Mouse (Mus musculus) kidney, embryonic 14.5 days (tissue): ENCODE data around the gene Zbtb44. TPM values are rescaled to one million over a fixed set of nuclear protein-coding genes. Genes with fewer than 3 reads are reported as not detected.

Experiments
- ATAC-seq: fragments of 200-750 bp; cut with Nextera tagmentation; 2 replicates; pipeline ENCODE4 v1.8.0; 2017; ENCODE audit warnings: moderate number of reproducible peaks, mild to moderate bottlenecking, moderate TSS enrichment, moderate library complexity; ENCODE audit not compliant: low FRiP score, low TSS enrichment
- H3K27ac ChIP-seq: fragments of 300-500 bp; sonication (generic); 2 replicates; pipeline ENCODE4 v1.5.1; 2014; ENCODE audit warnings: low read depth, mild to moderate bottlenecking, low read length, moderate library complexity, mixed read lengths
- H3K27me3 ChIP-seq: fragments of 300-500 bp; sonication (generic); 2 replicates; pipeline ENCODE4 v1.6.1; 2014; ENCODE audit warnings: mild to moderate bottlenecking, low read length; ENCODE audit not compliant: control insufficient read depth, insufficient read depth
- H3K36me3 ChIP-seq: fragments of 300-500 bp; sonication (generic); 2 replicates; pipeline ENCODE4 v1.6.1; 2014; ENCODE audit warnings: low read length, mixed read lengths; ENCODE audit not compliant: control insufficient read depth, insufficient read depth
- H3K4me1 ChIP-seq: fragments of 300-500 bp; sonication (generic); 2 replicates; pipeline ENCODE4 v1.6.1; 2014; ENCODE audit warnings: low read length, mixed read lengths; ENCODE audit not compliant: control insufficient read depth, insufficient read depth
- H3K4me2 ChIP-seq: fragments of 300-500 bp; sonication (generic); replicated peaks from 2 replicates; pipeline ENCODE4 v1.6.1; 2014; ENCODE audit warnings: low read depth, mild to moderate bottlenecking, low read length
- H3K4me3 ChIP-seq: fragments of 300-500 bp; sonication (generic); 2 replicates; pipeline ENCODE4 v1.5.1; 2014; ENCODE audit warnings: mild to moderate bottlenecking, low read length
- H3K9ac ChIP-seq: fragments of 300-500 bp; sonication (generic); 2 replicates; pipeline ENCODE4 v1.6.1; 2014; ENCODE audit warnings: low read depth, mild to moderate bottlenecking, low read length, moderate library complexity
- H3K9me3 ChIP-seq: fragments of 300-500 bp; sonication (generic); 2 replicates; pipeline ENCODE4 v1.6.1; 2016; ENCODE audit warnings: low read length; ENCODE audit not compliant: control insufficient read depth
- WGBS: fragments of 180-500 bp; shearing (Covaris S2); extraction: QIAGEN DNeasy Blood & Tissue Kit; methylation state at CpG from one replicate; pipeline ENCODE4 v1.1.7; 2014; 5-methylcytosine and 5-hydroxymethylcytosine counted together
- polyA plus RNA-seq: library from polyadenylated mRNA; unstranded; fragments of >200 nt; fragmentation: Nextera tagmentation; extraction: Ambion mirVana; gene quantifications from 2 replicates; pipeline ENCODE4 v1.2.1, GENCODE M21; 2014

Zbtb44 gene
- polyA plus RNA-seq, 1 experiment from 2014 or later, result 7.5 TPM

DNA sequence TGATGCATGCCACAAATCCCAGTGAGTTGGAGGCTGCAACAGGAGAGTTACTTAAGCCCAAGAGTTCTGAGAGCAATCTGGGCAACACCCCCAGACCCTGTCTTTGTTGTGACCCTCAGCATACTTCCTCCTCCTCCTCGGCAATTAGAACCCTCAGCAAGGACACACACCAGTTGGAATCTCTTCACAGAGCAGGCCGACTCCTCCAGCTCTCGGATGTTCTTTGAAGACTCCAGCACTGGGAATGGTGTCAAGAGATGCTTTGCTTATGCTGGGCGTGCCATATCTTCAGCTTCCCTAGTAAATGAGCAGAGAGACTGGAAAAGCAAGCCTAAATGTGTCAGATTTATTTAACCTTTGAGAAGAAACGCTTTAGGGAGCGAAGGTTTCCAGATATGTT is 50.3 kb downstream of the Zbtb44 start:
- no peak overlapping the region for H3K27ac ChIP-seq
- no peak overlapping the region for H3K4me3 ChIP-seq
- no peak overlapping the region for H3K4me2 ChIP-seq
- H3K9ac ChIP-seq, result no peak overlapping the region
- H3K36me3 ChIP-seq, result no peaks in the 10 kb centered on the region
- no peaks in the 10 kb centered on the region for H3K27me3 ChIP-seq
- ATAC-seq, result no peak
- H3K4me1 ChIP-seq, result no peaks in the 10 kb centered on the region
- 62% methylated on average over 6 of the region's 6 CpGs for WGBS
- H3K9me3 ChIP-seq, result no peaks in the 10 kb centered on the region

DNA sequence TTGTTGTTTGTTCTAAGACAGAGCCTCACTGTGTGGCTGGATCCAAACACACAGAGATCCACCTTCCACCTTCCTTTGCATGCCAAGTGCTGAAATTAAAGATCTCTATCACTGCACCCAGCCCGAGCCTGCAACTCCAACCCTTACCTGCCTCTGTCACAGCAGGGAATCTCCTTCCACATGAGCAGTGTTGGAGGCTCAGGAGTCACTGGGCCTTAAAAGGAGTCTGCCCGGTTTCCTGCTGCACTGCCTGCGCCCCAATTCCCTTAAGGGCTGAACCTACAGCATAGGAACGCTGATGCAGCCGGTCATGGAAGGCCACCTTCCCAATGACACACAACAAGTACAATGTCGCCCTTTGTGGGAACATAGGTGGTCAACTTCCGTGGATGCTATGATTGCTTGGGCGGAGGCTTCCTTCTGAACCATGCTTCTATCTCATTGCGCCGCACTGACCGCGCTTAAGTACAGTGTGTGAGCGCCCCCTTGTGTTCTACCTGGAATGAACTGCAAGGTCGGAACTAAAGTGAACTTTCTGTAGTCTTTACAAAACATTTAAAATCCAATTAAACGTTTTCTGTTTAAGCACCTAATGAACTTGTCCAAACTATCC is 51.7 kb downstream of the Zbtb44 start:
- Histone ChIP-seq H3K27ac (no peak overlapping the region), H3K4me2 (peak overlapping the region; percentile 25), H3K36me3 (no peaks in the 10 kb centered on the region), H3K4me3 (no peak overlapping the region), H3K9me3 (no peaks in the 10 kb centered on the region), H3K4me1 (no peaks in the 10 kb centered on the region), H3K9ac (no peak overlapping the region), H3K27me3 (no peaks in the 10 kb centered on the region)
- WGBS, result 7% methylated on average over 15 of the region's 15 CpGs
- no peak for ATAC-seq

DNA sequence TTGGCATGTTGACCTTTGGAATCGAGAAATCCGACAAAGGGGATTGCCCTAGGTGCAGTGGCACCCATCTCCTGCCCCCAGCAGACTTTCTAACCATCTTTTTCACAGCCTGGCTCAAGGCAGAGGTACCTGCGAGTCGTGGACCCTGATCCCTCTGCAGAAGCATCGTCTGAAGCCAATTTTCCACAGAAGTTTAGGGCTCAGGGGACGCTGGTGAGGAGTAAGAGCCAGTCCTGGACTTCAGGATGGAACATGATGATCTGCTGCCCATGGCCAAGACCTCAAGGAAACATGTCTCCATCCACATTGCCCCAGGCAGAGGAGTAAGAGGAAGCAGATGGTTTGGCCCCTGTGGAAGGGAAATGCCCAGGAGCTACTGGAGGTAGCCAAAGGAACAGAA is 52.3 kb downstream of the Zbtb44 start:
- WGBS, result 78% methylated on average over 6 of the region's 6 CpGs

DNA sequence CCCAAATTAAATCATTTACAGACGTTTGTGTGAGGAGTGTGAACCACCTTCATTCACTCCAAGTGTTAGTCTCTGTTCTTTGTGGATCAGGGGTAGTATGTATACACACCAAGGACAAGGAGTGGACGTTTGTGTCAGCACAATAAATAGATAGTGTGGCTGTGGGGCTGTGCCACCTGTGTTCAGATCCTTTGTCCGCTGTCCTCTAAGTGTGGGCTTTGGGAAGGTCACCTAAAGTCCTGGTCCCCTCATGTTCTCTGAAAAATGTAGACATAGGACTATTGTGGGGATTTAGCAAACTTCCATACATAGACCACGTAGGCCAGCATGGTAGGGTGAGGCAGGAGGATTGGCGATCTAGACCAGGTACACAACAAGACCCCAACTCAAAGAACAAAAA is 55.1 kb downstream of the Zbtb44 start:
- no peaks in the 10 kb centered on the region for H3K9me3 ChIP-seq
- H3K36me3 ChIP-seq, result no peaks in the 10 kb centered on the region
- H3K27me3 ChIP-seq, result no peaks in the 10 kb centered on the region
- no peak overlapping the region for H3K9ac ChIP-seq
- no peak overlapping the region for H3K27ac ChIP-seq
- H3K4me3 ChIP-seq, result no peak overlapping the region
- no peak overlapping the region for H3K4me2 ChIP-seq
- no peak for ATAC-seq
- WGBS, result 74% methylated on average over 5 of the region's 5 CpGs
- H3K4me1 ChIP-seq, result no peaks in the 10 kb centered on the region

More for the DNA sequence above, 52.3 kb downstream of the Zbtb44 start:
- no peaks in the 10 kb centered on the region for H3K27me3 ChIP-seq
- H3K27ac ChIP-seq, result no peak overlapping the region
- no peaks in the 10 kb centered on the region for H3K9me3 ChIP-seq
- H3K4me2 ChIP-seq, result no peak overlapping the region
- no peaks in the 10 kb centered on the region for H3K36me3 ChIP-seq
- H3K9ac ChIP-seq, result no peak overlapping the region
- no peak for ATAC-seq
- no peaks in the 10 kb centered on the region for H3K4me1 ChIP-seq
- H3K4me3 ChIP-seq, result no peak overlapping the region

DNA sequence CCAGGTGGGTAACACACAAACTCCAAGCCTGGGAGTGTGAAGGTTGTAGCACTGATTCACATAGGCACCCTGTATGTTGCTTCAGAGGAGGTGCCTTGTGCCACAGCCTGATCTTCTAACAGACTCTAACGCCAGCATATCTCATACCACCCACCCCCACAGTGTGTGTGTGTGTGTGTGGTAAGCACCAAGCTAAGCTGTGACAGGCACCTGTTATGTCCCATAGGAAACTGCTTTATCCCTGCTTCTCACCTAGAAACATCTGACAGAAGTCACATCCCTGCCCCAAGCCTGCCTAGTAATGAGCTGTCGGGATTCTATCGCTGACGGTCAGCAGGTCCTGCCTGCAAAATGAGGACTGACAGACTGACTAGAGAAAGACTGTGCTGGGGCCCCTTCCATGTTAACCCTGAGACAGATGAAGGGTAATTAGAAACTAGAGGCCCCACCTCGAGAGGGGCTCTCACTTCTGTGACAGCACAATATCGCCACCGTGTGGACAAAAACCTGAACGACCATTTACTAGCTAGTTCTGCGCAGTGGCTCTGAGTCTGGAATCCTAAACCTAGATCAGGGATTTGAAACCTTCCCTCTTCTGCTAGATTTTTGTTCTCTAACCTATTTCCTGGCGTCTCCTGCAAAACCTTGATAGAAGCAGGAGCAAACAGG is 55.8 kb downstream of the Zbtb44 start:
- 17% methylated on average over 10 of the region's 10 CpGs for WGBS
- Histone ChIP-seq H3K9ac (no peak overlapping the region), H3K36me3 (no peaks in the 10 kb centered on the region), H3K4me3 (no peak overlapping the region), H3K27me3 (no peaks in the 10 kb centered on the region), H3K4me1 (no peaks in the 10 kb centered on the region), H3K27ac (no peak overlapping the region), H3K9me3 (no peaks in the 10 kb centered on the region), H3K4me2 (no peak overlapping the region)
- peak; percentile 24; the same call in 1 of the 2 replicates for ATAC-seq

DNA sequence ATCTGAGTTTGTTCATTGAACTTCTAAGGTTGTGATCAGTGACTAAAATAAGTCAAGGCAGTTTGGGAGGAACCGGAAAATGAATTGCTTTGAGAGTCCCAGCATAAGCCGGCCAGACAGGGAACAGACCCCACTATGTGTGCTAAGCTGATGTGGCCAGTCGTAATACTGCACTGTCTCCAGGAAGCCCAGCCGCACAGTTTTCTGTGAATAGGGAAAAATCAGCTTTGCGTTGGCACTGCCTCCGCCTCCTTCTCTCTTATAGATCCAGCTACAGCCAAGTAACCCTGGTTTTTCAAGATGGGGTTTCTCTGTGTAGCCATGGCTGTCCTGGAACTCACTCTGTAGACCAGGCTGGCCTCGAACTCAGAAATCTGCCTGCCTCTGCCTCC is 56.3 kb downstream of the Zbtb44 start:
- Histone ChIP-seq H3K27ac (no peak overlapping the region), H3K9me3 (no peaks in the 10 kb centered on the region), H3K27me3 (no peaks in the 10 kb centered on the region), H3K9ac (no peak overlapping the region), H3K4me3 (no peak overlapping the region), H3K4me1 (no peaks in the 10 kb centered on the region), H3K36me3 (no peaks in the 10 kb centered on the region), H3K4me2 (no peak overlapping the region)
- ATAC-seq, result no peak
- 81% methylated on average over 7 of the region's 7 CpGs for WGBS

DNA sequence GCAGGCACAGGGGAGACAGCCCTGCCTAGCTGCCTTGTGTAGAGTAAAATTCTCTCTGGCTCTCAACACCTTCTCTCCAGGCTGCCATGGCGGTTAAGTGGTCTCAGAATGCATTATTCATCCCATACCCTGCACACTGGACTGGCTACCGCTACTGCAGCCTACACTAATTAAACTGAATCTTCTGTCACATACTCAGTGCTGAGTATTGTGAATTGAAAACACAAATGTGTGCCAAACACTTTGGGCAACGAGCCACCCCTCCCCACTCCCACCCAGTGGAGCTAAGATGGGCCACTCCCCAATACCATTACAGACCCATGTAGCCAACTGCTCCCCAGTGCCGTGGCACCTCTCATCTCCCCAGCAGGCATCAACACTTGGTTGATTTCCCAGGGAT is 57.0 kb downstream of the Zbtb44 start:
- Histone ChIP-seq H3K36me3 (no peaks in the 10 kb centered on the region), H3K4me3 (no peak overlapping the region), H3K27me3 (no peaks in the 10 kb centered on the region), H3K4me1 (no peaks in the 10 kb centered on the region), H3K27ac (no peak overlapping the region), H3K4me2 (no peak overlapping the region), H3K9me3 (no peaks in the 10 kb centered on the region), H3K9ac (no peak overlapping the region)
- 86% methylated on average over 4 of the region's 4 CpGs for WGBS
- ATAC-seq, result no peak

DNA sequence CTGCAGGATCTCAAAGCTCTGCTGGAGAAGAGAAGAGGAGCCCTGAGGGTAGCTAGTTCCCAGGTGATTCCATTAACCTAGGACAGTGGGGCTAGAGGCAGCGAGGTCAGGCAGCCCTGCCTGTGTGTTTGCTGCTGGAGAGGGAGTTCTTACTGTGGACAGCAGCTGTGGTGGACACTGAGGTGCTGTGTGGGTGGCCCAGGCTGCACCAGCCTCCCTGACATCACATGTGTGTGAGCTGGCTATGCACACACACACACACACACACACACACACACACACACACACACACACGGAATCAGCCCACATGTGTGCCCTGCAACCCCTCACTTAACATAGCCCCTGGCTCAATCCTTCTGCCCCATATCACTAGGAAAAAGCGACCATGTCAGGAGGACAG is 57.7 kb downstream of the Zbtb44 start:
- no peaks in the 10 kb centered on the region for H3K36me3 ChIP-seq
- H3K4me2 ChIP-seq, result no peak overlapping the region
- 82% methylated on average over 3 of the region's 3 CpGs for WGBS
- no peak overlapping the region for H3K4me3 ChIP-seq
- H3K9ac ChIP-seq, result no peak overlapping the region
- no peaks in the 10 kb centered on the region for H3K27me3 ChIP-seq
- no peak for ATAC-seq
- H3K27ac ChIP-seq, result no peak overlapping the region
- no peaks in the 10 kb centered on the region for H3K9me3 ChIP-seq
- H3K4me1 ChIP-seq, result no peaks in the 10 kb centered on the region

DNA sequence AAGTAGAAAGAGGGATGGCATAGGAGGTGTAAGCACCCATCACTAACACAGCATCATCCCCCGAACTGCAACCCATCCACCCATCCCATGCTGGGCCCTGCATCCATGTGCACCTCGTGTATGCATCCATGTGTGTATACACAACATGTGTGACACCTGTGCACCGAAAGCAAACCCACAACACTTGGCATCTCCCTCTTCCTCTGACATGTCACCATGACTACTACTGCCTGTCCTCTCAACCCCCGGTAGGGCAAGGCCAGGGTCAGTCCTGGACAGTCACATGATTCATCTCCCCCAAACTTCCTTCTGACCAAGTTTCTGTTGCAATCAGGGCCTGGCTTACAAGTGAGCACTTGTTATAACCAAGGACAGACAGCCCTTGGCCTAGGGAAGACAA is 58.4 kb downstream of the Zbtb44 start:
- 79% methylated on average over 4 of the region's 4 CpGs for WGBS
- Histone ChIP-seq H3K4me2 (no peak overlapping the region), H3K9me3 (no peaks in the 10 kb centered on the region), H3K4me3 (no peak overlapping the region), H3K27me3 (no peaks in the 10 kb centered on the region), H3K4me1 (no peaks in the 10 kb centered on the region), H3K27ac (no peak overlapping the region), H3K9ac (no peak overlapping the region), H3K36me3 (no peaks in the 10 kb centered on the region)
- no peak for ATAC-seq
